ENCODE assay signal across 10 mouse cellular contexts in genomic region chr16:18858551-18858950, GRCm38 (mm10). TPM values are rescaled to one million over a fixed set of nuclear protein-coding genes. Genes with fewer than 3 reads are reported as not detected.
A peak's percentile ranks its signal among the peaks of the same experiment; 100 is the strongest.
DNase-seq lines count a peak whose midpoint lies in the region; ATAC-seq and TF ChIP-seq lines count a peak whose summit lies in the region.
"Had no signal": no experiment of that assay in that cellular context is flagged by ENCODE, and none has a peak within 500 bp of the region (broad histone marks: within the 10 kb centered on the region; RNA-seq: fewer than 3 reads in every experiment).

No protein-coding gene starts in this region.

- H3K9ac ChIP-seq in kidney, embryonic 16.5 days (replicated peaks; ENCODE audit: low read length) = no peak overlapping the region
- H3K9ac ChIP-seq: limb, embryonic 15.5 days had no signal

- no peaks in the 10 kb centered on the region for H3K27me3 ChIP-seq in kidney, adult 2 months (replicated peaks; ENCODE audit: control insufficient read depth, insufficient read depth, low read length)
- no peaks in the 10 kb centered on the region for H3K27me3 ChIP-seq in kidney, embryonic 16.5 days (ENCODE audit: insufficient read depth, low read length)
- H3K27me3 ChIP-seq: limb, embryonic 15.5 days had no signal

- no peak; the same call in 1 of the 2 replicates for TF ChIP-seq CTCF in kidney, adult 2 months (conservative IDR thresholded peaks at IDR 0.05; ENCODE audit: insufficient read depth, insufficient read length, low read depth, low read length)

- no peaks in the 10 kb centered on the region for H3K36me3 ChIP-seq in kidney, adult 2 months (ENCODE audit: control insufficient read depth, insufficient read depth, low read length)
- H3K36me3 ChIP-seq in kidney, embryonic 16.5 days (ENCODE audit: insufficient read depth, low read length) = no peaks in the 10 kb centered on the region
- H3K36me3 ChIP-seq: limb, embryonic 15.5 days had no signal

- H3K27ac ChIP-seq in kidney, adult 2 months (ENCODE audit: insufficient read depth, low read depth, low read length) = no peak overlapping the region
- no peak overlapping the region for H3K27ac ChIP-seq in kidney, embryonic 16.5 days (ENCODE audit: low read length)
- H3K27ac ChIP-seq: limb, embryonic 15.5 days had no signal

- peak; percentile 88 for DNase-seq in kidney, adult 2 months
- peak; percentile 31 to 64 for DNase-seq in CD8-positive naive resting alpha-beta T cell, adult 2 months (ENCODE audit: low read depth in 2 of 2, low spot score in 2 of 2)
- peak; percentile 50 for DNase-seq in adrenal gland, postnatal 14 days
- peak; percentile 80 for DNase-seq in lung, postnatal 36 days
- no peak for DNase-seq in urinary bladder, postnatal 10 days (ENCODE audit: low spot score)
- no peak for DNase-seq in urinary bladder, postnatal 14 days (ENCODE audit: low spot score)

- H3K9me3 ChIP-seq in kidney, embryonic 16.5 days (ENCODE audit: low read length) = peaks cover 5% of the 10 kb centered on the region
- H3K9me3 ChIP-seq: limb, embryonic 15.5 days had no signal

- no peak overlapping the region for H3K4me2 ChIP-seq in kidney, embryonic 16.5 days (replicated peaks; ENCODE audit: low read depth, low read length)
- H3K4me2 ChIP-seq: limb, embryonic 15.5 days had no signal

- TF ChIP-seq POLR2A in kidney, adult 2 months (IDR thresholded peaks at IDR 0.05; ENCODE audit: low read depth, low read length) = no peak

- no peak for ATAC-seq in kidney, embryonic 16.5 days (ENCODE audit: low FRiP score, low TSS enrichment)
- peak; percentile 69 for ATAC-seq in erythroblast, adult 5-6 weeks (replicated peaks; ENCODE audit: low FRiP score, poor library complexity, severe bottlenecking)

- H3K4me1 ChIP-seq in kidney, adult 2 months (ENCODE audit: control insufficient read depth, insufficient read depth, low read length) = no peaks in the 10 kb centered on the region
- H3K4me1 ChIP-seq in kidney, embryonic 16.5 days (ENCODE audit: insufficient read depth, low read length) = no peaks in the 10 kb centered on the region
- H3K4me1 ChIP-seq: limb, embryonic 15.5 days had no signal

- H3K4me3 ChIP-seq in kidney, adult 2 months (ENCODE audit: insufficient read depth, low read depth, low read length) = no peak overlapping the region
- H3K4me3 ChIP-seq in kidney, embryonic 16.5 days (ENCODE audit: low read length) = no peak overlapping the region
- H3K4me3 ChIP-seq: limb, embryonic 15.5 days had no signal

RNA-seq across cellular contexts. Expression of gene Mrpl40, which starts 18.1 kb away (rescaled TPM):
- polyA plus RNA-seq in kidney, adult 2 months (2012; rRNA removed) = 14.1 and 19.3 TPM in 2 replicates
- polyA plus RNA-seq in kidney, embryonic 16.5 days (2015; fragmentation: Nextera tagmentation; extraction: Ambion mirVana) = 99.2 and 99.9 TPM in 2 replicates
- 57.0 and 62.0 TPM in 2 replicates for total RNA-seq in adrenal gland, postnatal 14 days (2021)
- 5.4 and 39.7 TPM in 2 replicates for total RNA-seq in erythroblast, adult 5-6 weeks (2015; ENCODE audit: low replicate concordance)
- total RNA-seq in erythroblast, adult 5-6 weeks (2017; ENCODE audit: low replicate concordance) = 25.6 and 26.8 TPM in 2 replicates

RNA-seq across cellular contexts. Expression of gene Hira, which starts 18.3 kb away (rescaled TPM):
- 51.6 and 55.1 TPM in 2 replicates for polyA plus RNA-seq in kidney, adult 2 months (2012; rRNA removed)
- polyA plus RNA-seq in kidney, embryonic 16.5 days (2015; fragmentation: Nextera tagmentation; extraction: Ambion mirVana) = 9.1 and 9.9 TPM in 2 replicates
- total RNA-seq in adrenal gland, postnatal 14 days (2021) = 36.8 and 38.8 TPM in 2 replicates
- total RNA-seq in erythroblast, adult 5-6 weeks (2015; ENCODE audit: low replicate concordance) = 19.2 and 20.4 TPM in 2 replicates
- 13.9 and 24.5 TPM in 2 replicates for total RNA-seq in erythroblast, adult 5-6 weeks (2017; ENCODE audit: low replicate concordance)

RNA-seq across cellular contexts. Expression of gene Gm28539, which starts 22.2 kb away (rescaled TPM):
- 0.27 TPM in 1 of 2 replicates, not detected in the other for polyA plus RNA-seq in kidney, adult 2 months (2012; rRNA removed)
- polyA plus RNA-seq in kidney, embryonic 16.5 days (2015; fragmentation: Nextera tagmentation; extraction: Ambion mirVana) = not detected in 2 replicates
- total RNA-seq in adrenal gland, postnatal 14 days (2021) = 1.8 and 5.6 TPM in 2 replicates
- not detected in 2 replicates for total RNA-seq in erythroblast, adult 5-6 weeks (2015; ENCODE audit: low replicate concordance)
- total RNA-seq in erythroblast, adult 5-6 weeks (2017; ENCODE audit: low replicate concordance) = 2.9 TPM in 1 of 2 replicates, not detected in the other
- polyA plus RNA-seq: limb, embryonic 15.5 days; stomach, embryonic 14.5 days had no signal

RNA-seq across cellular contexts. Expression of gene 2510002D24Rik, which starts 22.2 kb away (rescaled TPM):
- polyA plus RNA-seq in kidney, adult 2 months (2012; rRNA removed) = 52.5 and 56.0 TPM in 2 replicates
- 50.5 and 51.9 TPM in 2 replicates for polyA plus RNA-seq in kidney, embryonic 16.5 days (2015; fragmentation: Nextera tagmentation; extraction: Ambion mirVana)
- 15.4 and 19.3 TPM in 2 replicates for total RNA-seq in adrenal gland, postnatal 14 days (2021)
- total RNA-seq in erythroblast, adult 5-6 weeks (2015; ENCODE audit: low replicate concordance) = 12.7 and 14.0 TPM in 2 replicates
- total RNA-seq in erythroblast, adult 5-6 weeks (2017; ENCODE audit: low replicate concordance) = 6.3 and 10.9 TPM in 2 replicates

RNA-seq across cellular contexts. Expression of gene Cdc45, which starts 46.8 kb away (rescaled TPM):
- 2.2 and 3.6 TPM in 2 replicates for polyA plus RNA-seq in kidney, adult 2 months (2012; rRNA removed)
- 52.1 and 53.1 TPM in 2 replicates for polyA plus RNA-seq in kidney, embryonic 16.5 days (2015; fragmentation: Nextera tagmentation; extraction: Ambion mirVana)
- 13.1 and 14.6 TPM in 2 replicates for total RNA-seq in adrenal gland, postnatal 14 days (2021)
- total RNA-seq in erythroblast, adult 5-6 weeks (2015; ENCODE audit: low replicate concordance) = 21.7 and 23.6 TPM in 2 replicates
- total RNA-seq in erythroblast, adult 5-6 weeks (2017; ENCODE audit: low replicate concordance) = 28.5 and 33.2 TPM in 2 replicates

Comparison
In these comparisons a context has a peak if more than half of its experiments do, and no peak if none do; other contexts are left out.
1. DNase-seq: peak in kidney, adult 2 months (single experiment), CD8-positive naive resting alpha-beta T cell, adult 2 months (2 of 2), adrenal gland, postnatal 14 days (single experiment) and lung, postnatal 36 days (single experiment); none in urinary bladder, postnatal 10 days (single experiment) and urinary bladder, postnatal 14 days (single experiment).